ENCODE assay signal across 8 mouse cellular contexts in genomic region chr3:58138726-58139585, GRCm38 (mm10).
DNase-seq lines count a peak whose midpoint lies in the region; ATAC-seq and TF ChIP-seq lines count a peak whose summit lies in the region.

No protein-coding gene starts in this region.

- peak; percentile 60; the same call in 1 of the 2 replicates for TF ChIP-seq CTCF in brain, embryonic 14.5 days (IDR thresholded peaks at IDR 0.05; ENCODE audit: borderline replicate concordance, extremely low read depth, insufficient read depth, insufficient read length)

- ATAC-seq in frontal cortex, adult (ENCODE audit: low TSS enrichment), result peak; percentile 91
- ATAC-seq in megakaryocyte progenitor cell, adult 5-6 weeks (replicated peaks; ENCODE audit: poor library complexity), result 0 out of 2 replicates have a peak, but pooled peaks have one; percentile 26

- no peak for TF ChIP-seq POLR2A in brain, embryonic 14.5 days (IDR thresholded peaks at IDR 0.05; ENCODE audit: borderline replicate concordance, extremely low read depth, insufficient read depth, insufficient read length, poor library complexity, severe bottlenecking)

- no peak for DNase-seq in frontal cortex, postnatal 14 days (ENCODE audit: low spot score in 2 of 2)
- DNase-seq in right cerebral cortex, adult 2 months (ENCODE audit: low spot score in 2 of 2), result peak; percentile 32 to 42
- DNase-seq in right cerebral cortex, postnatal 36 days (ENCODE audit: low spot score in 2 of 2), result no peak
- no peak for DNase-seq in brain, embryonic 14.5 days (ENCODE audit: low read depth)
- peak; percentile 39 to 61 for DNase-seq in heart, postnatal 36 days
- no peak for DNase-seq in natural killer cell, adult 2 months (ENCODE audit: low spot score in 2 of 2)

- intact Hi-C loops in heart, postnatal 36 days (cut with DNase I), result no loop called here

Comparison
In these comparisons a context has a peak if more than half of its experiments do, and no peak if none do; other contexts are left out.
1. DNase-seq: peak in right cerebral cortex, adult 2 months (2 of 2) and heart, postnatal 36 days (2 of 2); none in frontal cortex, postnatal 14 days (0 of 2), right cerebral cortex, postnatal 36 days (0 of 2), brain, embryonic 14.5 days (single experiment) and natural killer cell, adult 2 months (0 of 2).